Mouse (Mus musculus) spleen, embryonic (tissue): ENCODE data around the gene Zfand3.

ENCODE experiments used
- CTCF ChIA-PET: fragments of 350-600 bp; sonication (Branson Sonifier 250); formaldehyde crosslinking; loops from one replicate; lab custom pipeline; 2022; lab: Charles Lee

Gene Zfand3

DNA sequence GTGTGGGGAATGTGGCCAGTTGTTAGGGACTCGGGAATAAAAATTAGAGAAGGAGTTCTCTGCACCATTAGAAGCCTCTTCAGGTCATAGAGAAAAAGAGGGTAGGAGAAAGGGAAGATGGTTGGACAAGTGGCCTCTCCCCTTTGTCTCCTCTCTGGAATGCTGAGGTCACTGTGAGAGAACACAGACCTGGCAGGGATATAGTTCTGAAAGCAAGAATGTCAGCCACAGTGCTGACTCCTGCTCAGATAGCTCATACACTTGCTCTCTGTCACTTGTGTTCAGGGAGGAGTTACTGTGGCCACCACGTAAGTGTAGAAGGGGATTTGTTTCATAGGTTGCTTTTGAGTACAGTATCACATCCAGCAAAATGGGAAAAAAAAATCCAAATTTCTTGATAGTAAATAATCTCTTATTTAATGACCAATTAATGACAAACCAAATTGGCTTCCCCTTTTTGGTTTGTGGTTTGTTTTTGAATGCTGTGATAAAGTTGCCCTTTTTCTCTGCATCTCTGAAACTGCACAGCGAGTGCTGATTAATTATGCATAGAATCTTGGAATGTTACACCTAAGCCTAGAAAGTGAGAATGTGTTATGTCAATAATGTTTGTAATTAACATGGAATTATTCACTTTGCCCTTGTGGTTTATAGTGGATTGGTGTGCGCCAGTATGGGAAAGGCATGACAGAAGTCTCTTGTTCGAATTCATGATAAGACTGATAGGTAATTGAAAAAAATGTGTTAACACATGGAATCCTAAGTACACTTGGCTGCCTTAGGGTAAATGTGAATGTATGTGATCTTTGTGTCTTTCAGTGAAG, 47.2 kb downstream of the Zfand3 start:
- CTCF ChIA-PET = interaction anchor here (0.6 kb wide), 1 partner anchor 51 kb away, joined by 3 read pairs; no protein-coding TSS in a partner anchor

DNA sequence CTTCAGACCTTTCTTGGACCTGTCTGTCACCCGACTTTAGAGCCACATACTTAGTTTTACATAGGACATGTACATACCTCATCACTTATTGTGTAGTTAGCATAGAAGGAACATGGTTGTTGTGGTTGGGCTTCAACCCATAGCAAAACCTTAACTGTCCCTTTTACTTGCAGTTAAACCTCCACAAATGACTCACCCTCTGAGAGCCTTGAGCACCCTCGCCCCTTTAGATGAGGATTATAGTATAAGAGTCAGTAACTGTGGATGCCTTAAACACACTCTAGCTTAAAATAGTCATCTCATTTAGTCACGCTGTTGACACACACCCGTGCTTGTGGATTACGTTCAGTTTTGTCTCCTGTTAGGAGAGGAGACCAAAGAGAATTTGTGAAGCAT, 47.8 kb downstream of the Zfand3 start:
- CTCF ChIA-PET = no interaction called here

DNA sequence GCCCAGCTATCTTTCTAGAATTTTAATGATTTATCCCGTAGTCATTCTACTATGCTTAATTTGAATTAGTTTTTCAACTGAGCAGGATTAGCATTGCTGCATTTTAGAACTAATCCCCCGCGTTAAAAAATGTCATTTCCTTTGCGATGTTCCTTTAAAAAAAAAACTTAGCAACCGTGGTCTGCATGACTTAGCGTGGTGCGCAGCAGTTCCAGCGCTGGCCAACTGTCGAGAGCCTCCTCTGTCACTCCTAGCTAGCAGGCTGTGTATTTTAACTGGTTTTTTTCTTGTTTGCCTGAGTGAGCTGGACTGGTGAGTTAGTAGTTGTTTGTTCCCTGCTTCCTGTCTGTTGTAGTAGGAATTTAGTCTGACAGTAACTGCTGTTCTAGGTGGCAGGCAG, 48.9 kb downstream of the Zfand3 start:
- CTCF ChIA-PET = no interaction called here

DNA sequence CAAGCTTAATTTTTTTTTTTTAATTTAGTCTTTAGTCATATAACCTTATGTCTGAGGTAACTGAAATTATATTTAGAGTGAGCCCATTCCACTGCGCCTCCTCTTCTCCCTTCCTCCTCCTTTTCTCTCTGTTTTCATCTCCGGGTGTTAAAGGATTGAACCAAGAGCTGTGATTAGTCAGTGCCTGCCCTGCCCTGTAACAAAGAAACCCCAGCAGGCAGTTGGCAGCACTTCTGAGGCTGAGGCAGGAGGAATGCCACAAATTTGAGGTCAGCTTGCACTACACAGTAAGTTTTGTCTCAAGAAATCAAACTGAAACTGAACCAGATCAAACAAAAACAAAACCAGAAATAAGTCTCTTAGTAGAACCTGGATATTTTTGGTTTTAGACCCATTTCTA, 49.3 kb downstream of the Zfand3 start:
- CTCF ChIA-PET = no interaction called here

DNA sequence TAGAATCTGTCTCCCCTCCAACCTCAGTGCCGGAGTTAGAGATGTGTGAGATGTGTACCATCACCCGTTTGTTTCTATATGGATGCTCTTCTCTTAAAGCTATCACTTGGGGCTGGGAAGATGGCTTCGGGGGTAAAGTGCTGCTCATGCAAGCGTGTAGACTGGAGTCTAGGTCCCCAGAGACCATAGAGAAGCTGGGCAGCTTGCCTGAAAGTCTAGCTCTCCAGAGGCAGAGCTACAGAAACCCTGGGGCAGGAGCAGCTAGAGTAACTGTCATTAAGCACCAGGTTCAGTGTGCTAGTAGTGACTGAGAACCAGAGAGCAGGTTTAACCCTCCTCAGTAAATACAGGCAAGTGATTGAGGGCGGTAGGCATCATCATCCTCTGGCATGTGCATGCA, 51.7 kb downstream of the Zfand3 start:
- CTCF ChIA-PET = no interaction called here

DNA sequence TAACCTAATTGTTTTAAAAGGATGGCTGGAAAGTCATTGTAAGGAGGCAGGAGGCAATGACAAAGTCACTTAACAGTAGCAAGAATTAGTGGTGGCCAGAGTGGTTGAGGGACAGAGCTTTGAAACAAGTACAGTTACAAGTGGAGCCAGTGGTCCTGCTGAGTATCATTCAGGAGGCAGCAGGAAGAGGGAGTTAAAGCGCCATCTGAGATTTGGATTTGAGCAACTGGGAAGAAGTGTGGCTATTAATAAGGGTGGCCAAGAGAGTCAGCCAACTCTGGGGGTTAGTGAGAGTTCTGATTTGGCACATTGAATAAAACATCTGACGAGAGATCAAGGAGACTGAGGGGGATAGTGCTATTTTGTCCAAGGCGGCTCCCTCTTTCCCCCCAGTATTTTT, 54.1 kb downstream of the Zfand3 start:
- CTCF ChIA-PET = no interaction called here

DNA sequence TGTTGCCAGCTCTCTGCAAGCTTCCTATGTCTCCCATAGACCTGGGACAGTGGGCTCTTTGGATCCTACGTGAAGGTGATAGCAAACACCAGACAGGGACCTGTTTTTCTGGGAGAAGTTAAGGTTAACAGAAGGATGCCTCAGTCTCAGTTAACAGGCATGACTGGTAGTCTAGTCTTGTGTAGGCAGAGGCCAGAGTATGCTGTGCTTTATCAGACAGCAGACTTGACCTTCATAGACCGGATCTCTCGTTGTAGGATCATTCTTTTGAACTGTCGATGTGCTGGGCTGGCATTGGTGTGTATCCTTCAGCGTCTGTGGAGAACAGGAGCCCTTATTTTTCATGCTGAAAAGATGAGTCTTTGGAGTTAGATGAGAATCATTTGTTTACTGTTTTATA, 54.5 kb downstream of the Zfand3 start:
- CTCF ChIA-PET = no interaction called here

DNA sequence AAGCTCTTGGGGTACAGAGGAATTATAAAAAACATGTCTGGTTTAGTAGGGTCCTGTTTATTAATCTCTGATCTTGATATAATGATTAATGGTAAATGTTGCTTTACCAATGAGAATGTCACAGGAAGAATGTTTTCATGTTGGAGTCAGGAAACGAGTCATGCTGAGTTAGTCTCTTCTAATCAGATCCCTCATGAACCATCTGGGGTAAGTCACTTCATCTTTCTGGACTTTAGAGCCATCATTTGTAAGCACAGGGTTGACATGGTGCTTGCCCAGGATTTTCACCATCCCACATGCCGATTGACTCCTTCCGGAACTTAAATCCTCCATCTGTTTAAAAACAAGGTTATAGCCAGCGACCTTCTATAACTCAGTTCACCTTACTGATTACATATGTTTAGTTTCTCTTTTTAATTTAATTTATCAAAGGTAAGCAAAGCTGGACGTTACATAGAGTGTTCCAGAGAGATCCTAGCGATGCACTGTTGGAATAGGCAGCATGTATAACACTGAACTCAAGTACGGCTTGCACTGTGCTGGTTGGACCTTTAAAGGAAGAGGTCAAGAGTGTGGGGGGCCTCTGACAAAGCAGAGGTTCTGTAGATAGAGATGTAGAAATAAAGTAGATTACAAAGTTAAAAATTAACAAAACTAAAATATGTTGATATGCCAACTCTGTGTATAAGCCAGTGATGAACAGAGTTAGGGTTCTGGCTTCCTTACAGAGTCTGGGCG, 56.7 kb downstream of the Zfand3 start:
- CTCF ChIA-PET = interaction anchor here (0.6 kb wide), 1 partner anchor 11 kb away, joined by 3 read pairs; no protein-coding TSS in a partner anchor

DNA sequence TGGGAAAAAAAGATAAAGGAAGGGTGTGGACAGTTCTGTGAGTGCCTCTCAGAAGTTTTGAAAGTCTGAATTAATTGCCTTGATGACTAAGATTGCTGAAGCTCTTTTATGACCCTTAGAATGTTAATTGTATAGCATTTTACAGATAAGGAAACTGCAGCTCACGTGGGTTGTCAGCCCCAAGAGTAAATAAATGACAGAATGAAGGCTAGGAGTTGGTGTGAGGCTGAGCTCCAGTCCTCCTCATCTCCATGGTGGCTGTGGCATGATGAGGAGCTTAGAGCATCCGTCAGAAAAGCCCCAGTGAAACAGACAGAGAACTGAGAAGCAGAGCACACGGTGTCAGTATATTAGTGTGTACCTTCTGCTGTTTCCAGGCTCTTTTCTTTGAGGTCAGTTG, 59.3 kb downstream of the Zfand3 start:
- CTCF ChIA-PET = interaction anchor here (0.6 kb wide), 1 partner anchor 40 kb away, joined by 3 read pairs; no protein-coding TSS in a partner anchor

DNA sequence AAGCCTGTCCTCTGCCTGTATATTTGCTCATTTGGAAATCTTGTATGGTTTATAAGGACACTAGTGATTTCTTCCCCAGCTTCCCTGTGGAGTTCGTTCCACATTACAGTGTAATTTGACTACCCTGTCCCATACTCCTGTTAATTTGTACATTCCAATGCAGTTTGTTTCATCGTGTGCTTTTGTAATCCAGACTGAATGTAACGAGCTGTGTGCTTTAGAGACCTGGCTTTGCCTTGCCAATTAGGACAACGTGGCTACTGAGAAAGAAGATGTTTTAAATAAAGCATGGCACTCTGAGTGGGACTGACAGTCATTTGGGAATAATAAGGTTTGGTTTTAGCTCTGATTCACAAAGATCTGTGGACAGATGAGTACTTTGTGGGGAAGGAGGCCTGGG, 60.2 kb downstream of the Zfand3 start:
- CTCF ChIA-PET = no interaction called here

DNA sequence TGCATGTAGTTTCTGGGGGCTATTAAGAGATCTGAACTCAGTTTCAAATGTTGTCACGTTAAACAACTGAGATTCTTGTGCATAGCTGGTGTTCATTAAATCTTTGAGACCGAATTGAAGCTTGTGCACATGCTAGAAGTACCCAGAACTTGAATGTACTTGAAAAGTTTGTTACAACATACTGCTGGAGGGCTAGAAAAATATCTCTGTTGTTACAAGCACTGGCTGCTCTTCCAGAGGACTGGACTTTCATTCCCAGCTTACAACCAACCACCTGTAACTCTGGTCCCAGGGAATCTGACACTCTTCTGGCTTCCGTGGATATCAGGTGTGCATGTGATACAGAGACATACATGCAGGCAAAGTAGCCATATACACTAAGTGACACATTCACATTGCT, 65.2 kb downstream of the Zfand3 start:
- CTCF ChIA-PET = no interaction called here

DNA sequence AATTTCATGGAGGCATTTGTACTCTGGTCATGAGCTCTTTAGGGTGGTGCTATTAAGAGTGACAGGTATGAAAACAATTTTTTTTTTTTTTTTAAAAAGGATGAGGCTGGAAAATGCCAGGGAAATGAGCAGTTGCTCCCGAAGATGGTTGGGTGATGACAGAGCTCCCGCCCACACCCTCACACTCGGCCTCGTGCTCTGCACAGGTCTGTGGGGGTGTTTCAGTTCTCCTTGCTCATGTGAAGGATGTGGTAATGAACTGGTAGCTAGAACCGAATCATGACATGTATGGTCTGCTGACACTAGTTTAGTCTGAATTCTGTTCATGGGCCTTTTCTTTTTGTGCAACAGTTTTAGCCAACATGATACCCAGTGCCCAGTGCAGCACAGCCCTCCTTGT, 66.1 kb downstream of the Zfand3 start:
- CTCF ChIA-PET = no interaction called here

DNA sequence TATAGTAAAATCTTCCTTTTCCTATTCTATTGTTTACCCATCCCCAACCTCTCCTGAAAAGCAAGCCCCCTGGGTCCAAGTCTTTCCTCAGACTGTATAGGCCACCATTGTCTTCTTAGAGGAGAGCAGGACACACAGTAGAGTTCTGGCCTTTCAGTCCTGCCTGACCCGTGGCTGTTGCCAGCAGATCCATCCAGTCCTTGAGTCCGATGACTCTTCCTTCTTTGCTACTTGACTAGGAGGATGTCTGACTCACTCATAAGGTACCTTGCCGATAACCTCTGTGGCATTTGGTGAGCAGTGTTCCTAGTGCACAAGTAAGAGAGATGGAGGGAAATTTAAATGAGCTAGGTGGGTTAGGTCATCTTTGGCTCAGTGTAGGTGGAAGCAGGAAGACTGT, 68.1 kb downstream of the Zfand3 start:
- CTCF ChIA-PET = interaction anchor here (0.6 kb wide), 1 partner anchor 12 kb away, joined by 3 read pairs; no protein-coding TSS in a partner anchor

DNA sequence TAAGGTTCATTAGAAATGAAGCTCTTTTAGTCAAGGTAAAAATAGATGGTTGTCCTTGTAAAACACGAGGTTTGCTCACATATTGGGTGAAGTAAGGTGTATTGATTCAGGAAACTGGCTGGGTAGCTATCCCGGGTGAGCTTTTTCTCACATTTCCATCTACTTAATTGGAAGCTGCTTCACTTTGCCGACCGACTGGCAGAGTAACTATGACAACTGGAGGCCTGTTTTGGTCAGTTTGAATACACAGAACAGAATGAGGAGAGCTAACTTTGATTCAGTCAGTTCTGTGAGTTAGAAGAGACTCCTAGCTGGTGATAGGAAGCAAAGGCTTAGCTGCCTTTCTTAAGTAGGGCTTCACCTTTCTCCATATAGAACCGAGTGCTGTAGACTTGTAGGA, 71.4 kb downstream of the Zfand3 start:
- CTCF ChIA-PET = interaction anchor here (0.6 kb wide), 1 partner anchor 58 kb away, joined by 5 read pairs; no protein-coding TSS in a partner anchor

DNA sequence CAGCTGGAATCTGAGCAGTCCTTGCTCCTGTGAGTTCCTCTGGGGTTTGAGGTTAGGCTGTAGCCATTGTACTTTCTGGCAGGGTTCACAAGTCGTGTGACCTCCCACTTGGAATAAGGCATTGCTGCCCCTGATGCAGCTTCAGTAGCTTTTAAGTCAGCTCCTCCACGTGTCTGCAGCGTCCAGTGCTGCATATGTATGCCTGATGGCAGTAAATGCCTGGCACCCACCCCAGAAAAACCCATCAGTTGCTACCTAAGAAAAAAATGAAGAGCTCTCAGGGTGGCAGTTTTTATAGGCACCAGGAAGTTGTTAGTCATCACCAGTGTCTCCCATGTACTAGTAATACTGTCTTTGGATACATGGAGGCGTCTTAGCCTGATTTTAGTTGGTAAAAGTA, 79.5 kb downstream of the Zfand3 start:
- CTCF ChIA-PET = no interaction called here

DNA sequence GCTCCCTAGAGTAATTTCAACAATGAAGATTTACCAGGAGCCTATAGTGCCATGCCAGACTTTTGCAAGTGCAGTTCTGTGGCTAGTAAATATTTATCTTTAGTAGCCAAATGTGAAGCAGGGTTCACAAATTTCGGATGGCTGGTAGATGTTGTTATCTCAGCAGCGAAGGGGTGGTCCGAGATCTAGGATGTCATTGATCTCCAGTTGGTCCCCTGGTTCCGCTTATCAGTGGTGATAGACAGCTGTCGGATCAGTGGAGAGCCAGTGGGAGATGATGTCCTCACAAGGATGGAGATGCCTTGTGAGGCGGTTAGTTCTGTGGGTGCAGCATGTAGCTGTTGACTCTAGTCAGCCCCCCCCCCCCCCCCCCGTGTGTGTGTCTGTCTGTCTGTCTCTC, 82.2 kb downstream of the Zfand3 start:
- CTCF ChIA-PET = no interaction called here

DNA sequence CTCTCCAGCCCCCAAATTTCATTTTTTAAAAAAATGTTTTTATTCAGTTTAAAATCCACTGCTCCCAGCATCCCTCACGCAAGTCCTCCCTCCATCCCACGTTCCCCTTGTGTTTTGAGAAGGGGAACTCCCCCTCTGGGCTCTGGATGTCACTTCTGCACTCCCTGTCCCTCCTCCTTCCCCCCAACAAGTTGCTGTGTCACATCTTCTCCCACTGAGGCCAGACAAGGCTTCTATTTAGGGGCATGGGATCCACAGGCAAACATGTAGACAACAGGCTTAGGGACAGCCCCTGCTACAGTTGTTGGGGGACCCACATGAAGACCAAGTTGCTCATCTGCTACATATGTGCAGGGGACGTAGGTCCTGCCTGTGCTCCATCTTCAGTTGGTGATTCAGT, 83.9 kb downstream of the Zfand3 start:
- CTCF ChIA-PET = no interaction called here

DNA sequence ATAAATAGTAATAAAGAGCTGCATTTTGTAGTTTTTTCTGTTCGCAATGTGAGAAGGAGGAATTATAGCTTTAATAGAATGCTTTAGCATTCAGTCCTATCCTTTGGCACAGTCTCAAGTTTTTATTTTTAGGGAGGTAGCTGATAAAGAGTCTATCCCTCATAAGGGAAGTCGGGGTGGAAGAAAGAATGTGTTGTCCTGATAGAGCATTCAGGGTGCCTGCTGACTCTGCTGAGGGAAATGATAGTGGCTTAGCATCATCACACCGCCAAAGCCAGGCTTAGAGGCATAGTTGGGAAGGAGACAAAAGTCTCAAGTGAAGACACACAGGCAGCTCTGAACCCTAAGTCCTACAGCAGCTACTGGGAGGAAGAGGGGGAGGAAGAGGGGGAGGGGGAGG, 85.9 kb downstream of the Zfand3 start:
- CTCF ChIA-PET = interaction anchor here (0.7 kb wide), 1 partner anchor 271 kb away, joined by 3 read pairs; no protein-coding TSS in a partner anchor

DNA sequence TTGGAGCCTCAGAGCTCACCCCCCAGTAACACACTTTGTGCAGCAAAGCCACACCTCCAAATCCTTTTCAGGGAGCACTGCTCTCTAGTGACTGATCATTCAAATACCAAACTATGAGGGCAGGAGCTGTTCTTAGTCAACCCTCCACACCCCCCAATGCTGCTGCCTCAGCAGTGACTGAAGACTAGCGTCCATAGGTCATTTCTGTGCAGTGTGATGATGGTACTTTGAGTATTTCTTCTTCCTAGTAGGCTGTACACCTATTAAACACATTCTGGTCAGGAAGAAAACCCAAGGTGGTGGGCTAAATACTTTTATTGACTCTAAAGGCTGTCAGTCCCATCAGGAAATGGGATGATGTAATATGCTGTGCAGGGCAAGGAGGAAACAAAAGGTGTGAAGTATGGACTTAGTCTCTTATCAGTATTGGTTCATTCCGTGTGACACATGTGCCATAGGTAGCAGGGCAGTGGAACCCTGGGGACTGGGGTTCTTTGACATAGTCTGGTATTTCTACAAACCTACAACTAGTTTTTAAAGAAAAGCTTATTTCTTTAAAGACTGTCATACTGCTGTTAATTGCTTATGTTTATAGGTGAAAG, 88.7 kb downstream of the Zfand3 start:
- CTCF ChIA-PET = no interaction called here

DNA sequence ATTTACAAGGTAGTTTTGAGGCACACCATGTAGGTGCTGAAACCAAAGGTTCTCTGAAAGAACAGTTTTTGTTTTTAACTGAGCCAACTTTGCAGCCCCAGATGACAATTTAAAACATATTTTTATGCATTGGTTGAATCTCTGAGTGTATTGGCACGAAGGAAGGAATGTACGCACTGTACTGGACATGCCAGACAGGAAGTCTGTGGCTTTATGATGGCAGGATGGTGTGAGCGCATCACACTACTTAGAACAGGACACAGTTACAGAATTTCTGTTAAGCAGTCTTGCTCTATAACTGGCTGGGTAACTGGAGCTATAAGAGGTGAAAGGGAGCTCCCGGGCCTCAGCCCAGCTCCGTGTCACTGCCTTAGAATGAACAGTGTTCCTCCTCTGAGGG, 92.6 kb downstream of the Zfand3 start:
- CTCF ChIA-PET = no interaction called here

DNA sequence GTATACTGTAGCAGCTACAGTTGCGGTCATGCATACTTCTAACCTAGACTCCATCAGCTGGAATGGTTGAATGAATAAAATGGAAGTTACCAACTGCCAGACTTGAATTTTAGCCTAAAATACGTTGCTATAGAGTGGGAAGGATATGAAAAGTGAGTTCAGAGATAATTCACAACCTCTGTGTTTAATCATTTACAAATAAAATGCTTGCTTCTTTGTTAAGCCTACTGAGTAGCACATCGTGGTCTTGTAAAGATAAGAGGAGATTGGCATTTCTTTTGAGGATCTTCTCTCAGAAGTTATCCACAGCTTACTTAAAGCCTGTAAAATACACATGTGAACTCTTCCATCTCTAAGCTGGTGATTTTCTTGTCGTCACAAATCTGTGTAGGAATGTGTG, 93.1 kb downstream of the Zfand3 start:
- CTCF ChIA-PET = no interaction called here

DNA sequence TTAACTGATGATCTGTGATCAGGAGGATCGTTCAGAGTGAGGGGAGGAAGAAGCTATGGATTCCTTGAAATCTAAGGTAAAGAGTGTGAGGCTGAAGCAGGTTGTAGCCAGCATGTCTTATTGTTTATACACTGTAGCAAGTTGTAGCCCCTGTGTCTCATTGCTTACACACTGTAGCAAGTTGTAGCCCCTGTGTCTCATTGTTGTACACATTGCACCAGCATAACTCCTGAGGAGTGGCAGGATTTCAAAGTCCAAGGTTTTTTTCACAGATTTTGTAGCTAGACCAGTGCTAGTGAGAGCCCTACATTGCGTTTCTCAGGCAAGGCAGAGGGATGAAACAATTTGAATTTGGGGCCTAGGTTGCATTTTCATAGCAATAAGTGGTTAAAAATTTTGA, 95.1 kb downstream of the Zfand3 start:
- CTCF ChIA-PET = no interaction called here
